Mouse (Mus musculus) neural tube, embryonic 13.5 days (tissue): Measurements from ENCODE around the gene Pole. TPM values are rescaled to one million over a fixed set of nuclear protein-coding genes. Genes with fewer than 3 reads are reported as not detected.

Source experiments
- ATAC-seq: fragments of 200-750 bp; cut with Nextera tagmentation; 2 replicates; pipeline ENCODE4 v1.8.0; 2017; ENCODE audit warnings: low read depth, mild to moderate bottlenecking, moderate TSS enrichment, moderate library complexity
- H3K27ac ChIP-seq: fragments of 300-500 bp; sonication (generic); replicated peaks from 2 replicates; pipeline ENCODE4 v1.5.1; 2015; ENCODE audit warnings: moderate library complexity, mild to moderate bottlenecking, inconsistent platforms
- H3K27me3 ChIP-seq: fragments of 300-500 bp; sonication (generic); 2 replicates; pipeline ENCODE4 v1.6.1; 2015; ENCODE audit warnings: mild to moderate bottlenecking, inconsistent platforms
- H3K36me3 ChIP-seq: fragments of 300-500 bp; sonication (generic); 2 replicates; pipeline ENCODE4 v1.6.1; 2015; ENCODE audit warnings: mild to moderate bottlenecking, inconsistent platforms
- H3K4me1 ChIP-seq: fragments of 300-500 bp; sonication (generic); replicated peaks from 2 replicates; pipeline ENCODE4 v1.6.1; 2015; ENCODE audit warnings: inconsistent platforms
- H3K4me2 ChIP-seq: fragments of 300-500 bp; sonication (generic); 2 replicates; pipeline ENCODE4 v1.6.1; 2015; ENCODE audit warnings: inconsistent platforms, mild to moderate bottlenecking, moderate library complexity
- H3K4me3 ChIP-seq: fragments of 300-500 bp; sonication (generic); 2 replicates; pipeline ENCODE4 v1.5.1; 2015; ENCODE audit warnings: mild to moderate bottlenecking, inconsistent platforms
- H3K9ac ChIP-seq: fragments of 300-500 bp; sonication (generic); 2 replicates; pipeline ENCODE4 v1.6.1; 2015; ENCODE audit warnings: moderate library complexity, mild to moderate bottlenecking, inconsistent platforms
- H3K9me3 ChIP-seq: fragments of 300-500 bp; sonication (generic); 2 replicates; pipeline ENCODE4 v1.6.1; 2016; ENCODE audit warnings: inconsistent platforms
- WGBS: fragments of 180-500 bp; shearing (Covaris S2); methylation state at CpG from one replicate; pipeline ENCODE4 v1.1.7; 2015; 5-methylcytosine and 5-hydroxymethylcytosine counted together
- polyA plus RNA-seq: library from polyadenylated mRNA; unstranded; fragments of >200 nt; fragmentation: Nextera tagmentation; extraction: Ambion mirVana; gene quantifications from 2 replicates; pipeline ENCODE4 v1.2.1, GENCODE M21; 2015

Gene Pole
- polyA plus RNA-seq, 1 experiment from 2014 or later = 6.1 TPM

DNA sequence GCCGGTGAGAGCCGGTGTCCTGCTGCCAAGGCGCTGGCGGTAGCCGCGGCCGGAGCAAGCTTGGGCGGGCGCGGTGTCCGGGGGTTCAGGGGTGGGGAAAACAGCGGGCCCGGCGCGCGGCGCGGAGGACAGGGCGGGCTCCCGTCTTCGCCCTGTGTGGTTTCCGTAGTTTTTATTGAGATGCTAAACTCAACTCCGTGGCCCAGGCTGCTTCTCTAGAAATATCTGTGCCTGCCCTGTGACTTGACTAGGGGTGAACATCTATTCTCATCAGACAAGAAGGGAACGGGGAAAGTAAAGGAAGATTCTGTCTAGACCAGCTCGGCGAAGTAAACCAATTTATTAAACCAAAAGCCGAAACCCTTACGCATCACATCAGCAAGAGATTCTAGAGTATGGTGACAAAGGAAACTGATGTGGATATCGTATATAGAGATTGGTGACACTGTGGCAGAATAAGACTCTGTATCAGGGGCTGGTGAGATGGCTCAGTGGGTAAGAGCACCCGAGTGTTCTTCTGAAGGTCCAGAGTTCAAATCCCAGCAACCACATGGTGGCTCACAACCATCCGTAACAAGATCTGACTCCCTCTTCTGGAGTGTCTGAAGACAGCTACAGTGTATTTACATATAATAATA is 459 bp downstream of the Pole start:
- H3K36me3 ChIP-seq = peaks cover 14% of the 10 kb centered on the region; the same call in 1 of the 2 replicates
- peak overlapping the region; percentile 76 for H3K4me3 ChIP-seq
- H3K4me1 ChIP-seq = peaks cover 17% of the 10 kb centered on the region
- H3K9me3 ChIP-seq = no peaks in the 10 kb centered on the region
- H3K4me2 ChIP-seq = peak overlapping the region; percentile 94
- peak; percentile 79; the same call in 1 of the 2 replicates for ATAC-seq
- peak overlapping the region; percentile 82 for H3K9ac ChIP-seq
- 2% methylated on average over 31 of the region's 31 CpGs for WGBS
- no peak overlapping the region for H3K27ac ChIP-seq
- H3K27me3 ChIP-seq = peaks cover 20% of the 10 kb centered on the region

DNA sequence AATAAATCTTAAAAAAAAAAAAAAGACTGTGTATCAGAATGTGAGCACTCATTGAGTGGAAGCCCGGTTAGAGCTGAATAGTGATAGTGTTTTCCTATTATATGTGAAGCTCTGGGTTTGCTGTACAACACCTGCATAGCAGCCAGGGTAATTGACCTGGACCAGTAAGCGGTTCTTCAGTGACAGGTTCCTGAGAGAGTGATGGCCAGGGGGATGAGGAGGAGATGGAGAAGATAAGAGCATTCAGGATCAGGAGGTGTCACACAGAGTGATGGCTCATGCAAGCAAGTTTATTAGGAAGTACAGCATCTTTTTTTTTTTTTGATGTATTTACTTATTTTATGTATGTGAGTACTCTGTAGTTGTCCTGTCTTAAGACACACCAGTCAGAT is 974 bp downstream of the Pole start:
- Histone ChIP-seq H3K9ac (peak overlapping the region; percentile 82; the same call in 1 of the 2 replicates), H3K4me3 (peak overlapping the region; percentile 76), H3K9me3 (no peaks in the 10 kb centered on the region), H3K4me1 (peaks cover 17% of the 10 kb centered on the region), H3K36me3 (peaks cover 18% of the 10 kb centered on the region; the same call in 1 of the 2 replicates), H3K27ac (no peak overlapping the region), H3K27me3 (peaks cover 20% of the 10 kb centered on the region), H3K4me2 (peak overlapping the region; percentile 94)
- 73% methylated on average over 2 of the region's 2 CpGs for WGBS
- no peak for ATAC-seq

DNA sequence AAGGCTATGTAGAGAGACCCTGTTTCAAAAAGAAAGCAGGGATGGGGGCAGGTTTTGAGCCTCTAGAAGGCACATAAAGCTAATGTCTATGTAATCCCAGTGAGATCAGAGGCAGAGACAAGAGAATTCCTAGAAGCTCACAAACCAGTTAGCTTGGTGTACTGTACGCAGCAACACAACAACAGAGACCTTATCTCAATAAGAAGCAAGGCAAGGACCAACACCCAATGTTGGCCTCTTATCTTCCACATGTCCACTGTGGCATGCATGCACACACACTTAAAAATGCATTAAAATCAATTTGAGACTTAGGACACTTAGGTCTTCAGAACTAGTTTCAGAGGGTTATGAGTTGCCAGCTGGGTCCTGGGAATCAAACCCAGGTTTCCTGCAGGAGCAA is 5.5 kb downstream of the Pole start:
- WGBS = 97% methylated on average over 1 of the region's 1 CpGs
- ATAC-seq = no peak
- Histone ChIP-seq H3K36me3 (peaks cover 36% of the 10 kb centered on the region), H3K4me1 (peaks cover 8% of the 10 kb centered on the region; the same call in 1 of the 2 replicates), H3K9ac (no peak overlapping the region), H3K4me2 (no peak overlapping the region), H3K4me3 (no peak overlapping the region), H3K9me3 (no peaks in the 10 kb centered on the region), H3K27me3 (no peaks in the 10 kb centered on the region), H3K27ac (no peak overlapping the region)

DNA sequence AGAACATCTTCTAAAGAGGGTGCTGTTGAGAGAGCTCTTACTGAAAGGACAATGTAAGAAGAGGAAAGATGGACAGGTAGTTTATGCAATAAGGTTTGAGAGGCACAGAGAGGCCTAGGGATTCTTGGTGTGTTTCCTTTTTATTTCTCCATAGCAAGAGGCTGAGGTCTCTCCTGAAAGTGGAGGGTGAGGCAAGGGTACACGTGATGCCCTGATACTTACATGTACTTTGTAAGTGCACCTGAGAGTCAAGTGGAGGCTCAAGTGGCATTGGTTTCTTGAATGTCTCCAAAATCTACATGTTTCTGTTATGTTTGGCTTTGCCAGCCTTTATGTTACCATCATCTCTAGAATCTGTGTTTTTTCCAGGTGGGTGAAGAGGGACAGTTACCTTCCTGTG is 10.5 kb downstream of the Pole start:
- Histone ChIP-seq H3K27ac (no peak overlapping the region), H3K27me3 (no peaks in the 10 kb centered on the region), H3K9ac (no peak overlapping the region), H3K4me3 (no peak overlapping the region), H3K9me3 (no peaks in the 10 kb centered on the region), H3K4me2 (no peak overlapping the region), H3K4me1 (no peaks in the 10 kb centered on the region), H3K36me3 (peaks cover 58% of the 10 kb centered on the region)
- no peak for ATAC-seq
- 91% methylated on average over 1 of the region's 1 CpGs for WGBS

DNA sequence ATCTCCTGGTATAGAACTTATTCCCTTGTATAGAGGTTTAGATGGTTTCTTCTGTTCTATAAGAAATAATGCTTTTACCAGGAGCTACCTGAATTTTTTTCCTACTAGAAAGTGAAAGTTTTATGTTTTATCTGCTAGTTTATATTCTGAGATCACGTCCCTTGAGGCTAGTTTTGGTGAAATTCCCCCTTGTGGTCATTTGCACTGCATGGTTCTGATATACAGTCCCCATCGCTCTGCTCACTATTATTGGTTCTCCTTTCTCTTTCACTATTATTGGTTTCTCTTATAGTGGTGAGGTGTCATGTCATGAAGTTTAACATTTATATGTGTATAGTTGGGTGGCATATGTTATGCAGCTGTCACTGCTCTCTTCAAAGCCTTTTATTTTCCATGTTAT is 14.5 kb downstream of the Pole start:
- no peak overlapping the region for H3K4me2 ChIP-seq
- H3K27ac ChIP-seq = no peak overlapping the region
- 96% methylated on average over 2 of the region's 2 CpGs for WGBS
- ATAC-seq = no peak
- no peaks in the 10 kb centered on the region for H3K9me3 ChIP-seq
- H3K4me1 ChIP-seq = no peaks in the 10 kb centered on the region
- no peak overlapping the region for H3K9ac ChIP-seq
- H3K4me3 ChIP-seq = no peak overlapping the region
- peaks cover 52% of the 10 kb centered on the region for H3K36me3 ChIP-seq
- H3K27me3 ChIP-seq = no peaks in the 10 kb centered on the region

DNA sequence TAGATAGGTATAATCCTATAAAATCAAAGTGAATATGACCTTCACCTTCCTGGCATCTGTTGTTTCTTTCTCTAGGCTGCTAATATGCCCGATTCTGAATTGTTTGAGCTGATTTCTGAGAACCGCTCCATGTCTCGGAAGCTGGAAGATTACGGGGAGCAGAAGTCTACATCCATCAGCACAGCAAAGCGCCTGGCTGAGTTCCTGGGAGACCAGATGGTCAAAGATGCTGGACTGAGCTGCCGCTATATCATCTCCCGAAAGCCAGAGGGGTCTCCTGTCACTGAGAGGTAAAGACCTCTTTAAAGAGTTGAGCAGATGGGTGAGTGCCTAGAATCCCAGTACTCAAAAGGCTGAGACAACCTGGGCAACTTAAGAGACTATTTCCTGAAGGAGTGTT is 22.8 kb downstream of the Pole start:
- H3K4me2 ChIP-seq = no peak overlapping the region
- H3K9ac ChIP-seq = no peak overlapping the region
- no peaks in the 10 kb centered on the region for H3K4me1 ChIP-seq
- no peak overlapping the region for H3K4me3 ChIP-seq
- peaks cover 46% of the 10 kb centered on the region for H3K36me3 ChIP-seq
- H3K27me3 ChIP-seq = no peaks in the 10 kb centered on the region
- no peak for ATAC-seq
- WGBS = 91% methylated on average over 7 of the region's 7 CpGs
- no peaks in the 10 kb centered on the region for H3K9me3 ChIP-seq
- no peak overlapping the region for H3K27ac ChIP-seq

DNA sequence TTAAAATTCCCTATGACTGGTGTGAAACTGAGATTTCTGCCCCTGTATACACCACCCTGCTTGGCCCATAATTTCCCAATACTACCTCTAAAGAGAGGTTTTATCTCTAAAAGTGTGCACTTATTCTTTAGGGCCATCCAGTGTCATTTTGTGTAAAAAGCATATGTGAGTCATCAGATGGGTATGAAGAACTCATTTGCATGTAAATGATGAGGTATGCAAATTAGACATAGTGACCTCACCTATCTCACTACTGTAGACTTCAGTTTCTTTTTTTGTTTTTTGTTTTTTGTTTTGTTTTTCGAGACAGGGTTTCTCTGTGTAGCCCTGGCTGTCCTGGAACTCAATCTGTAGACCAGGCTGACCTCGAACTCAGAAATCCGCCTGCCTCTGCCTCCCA is 27.0 kb downstream of the Pole start:
- WGBS = 96% methylated on average over 3 of the region's 3 CpGs
- no peaks in the 10 kb centered on the region for H3K4me1 ChIP-seq

DNA sequence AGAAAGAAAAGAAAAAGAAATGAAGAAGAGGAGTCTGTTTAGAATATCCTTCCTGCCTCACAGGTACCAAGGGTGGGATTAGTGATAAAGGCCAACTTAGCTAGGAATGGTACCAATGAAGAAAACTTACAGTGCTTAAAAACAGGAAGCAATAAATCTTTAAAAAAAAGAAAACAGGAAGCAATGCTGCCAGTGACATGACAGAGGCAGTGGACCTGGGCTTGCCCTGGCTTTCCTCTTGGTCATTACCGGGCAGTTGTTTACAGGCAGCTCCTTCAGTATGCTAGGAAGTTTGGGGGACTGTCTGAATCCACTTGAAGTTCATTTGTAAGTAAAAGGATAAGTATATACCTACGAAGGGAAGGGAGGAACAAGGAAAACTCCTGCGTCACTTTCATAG is 44.4 kb downstream of the Pole start:
- no peak overlapping the region for H3K4me2 ChIP-seq
- H3K9ac ChIP-seq = no peak overlapping the region
- H3K4me1 ChIP-seq = no peaks in the 10 kb centered on the region
- WGBS = 86% methylated on average over 3 of the region's 3 CpGs
- H3K27me3 ChIP-seq = no peaks in the 10 kb centered on the region
- peaks cover 46% of the 10 kb centered on the region for H3K36me3 ChIP-seq
- no peak overlapping the region for H3K27ac ChIP-seq
- H3K9me3 ChIP-seq = no peaks in the 10 kb centered on the region
- no peak overlapping the region for H3K4me3 ChIP-seq
- no peak for ATAC-seq

More for the DNA sequence above, 27.0 kb downstream of the Pole start:
- H3K27me3 ChIP-seq = no peaks in the 10 kb centered on the region
- H3K9ac ChIP-seq = no peak overlapping the region
- H3K36me3 ChIP-seq = peaks cover 36% of the 10 kb centered on the region
- H3K9me3 ChIP-seq = no peaks in the 10 kb centered on the region
- no peak overlapping the region for H3K4me2 ChIP-seq
- no peak overlapping the region for H3K27ac ChIP-seq
- no peak overlapping the region for H3K4me3 ChIP-seq
- no peak for ATAC-seq

DNA sequence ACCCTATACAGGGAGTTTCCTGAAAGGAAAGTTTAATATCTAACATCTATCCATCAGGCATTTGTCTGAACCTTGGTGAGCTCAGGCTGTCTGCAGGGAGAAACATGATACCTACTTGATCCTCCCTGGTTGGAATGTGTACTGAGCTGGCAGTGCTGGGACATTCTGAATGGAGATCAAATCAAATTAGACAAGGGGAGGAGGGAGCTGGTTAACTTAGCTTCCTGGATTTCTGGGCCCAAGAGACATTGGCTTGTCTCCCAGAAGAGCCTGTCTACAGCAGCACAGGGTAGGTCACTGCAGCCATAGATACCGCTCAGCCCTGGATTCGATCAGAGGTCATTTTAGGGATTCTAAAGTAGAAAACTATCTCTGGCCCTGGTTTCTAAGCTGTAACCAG is 52.7 kb downstream of the Pole start:
- Histone ChIP-seq H3K9me3 (no peaks in the 10 kb centered on the region), H3K4me3 (no peak overlapping the region), H3K4me2 (no peak overlapping the region), H3K4me1 (peaks cover 15% of the 10 kb centered on the region), H3K36me3 (peaks cover 30% of the 10 kb centered on the region), H3K27ac (no peak overlapping the region), H3K27me3 (peaks cover 30% of the 10 kb centered on the region), H3K9ac (no peak overlapping the region)
- 95% methylated on average over 2 of the region's 2 CpGs for WGBS
- no peak for ATAC-seq

DNA sequence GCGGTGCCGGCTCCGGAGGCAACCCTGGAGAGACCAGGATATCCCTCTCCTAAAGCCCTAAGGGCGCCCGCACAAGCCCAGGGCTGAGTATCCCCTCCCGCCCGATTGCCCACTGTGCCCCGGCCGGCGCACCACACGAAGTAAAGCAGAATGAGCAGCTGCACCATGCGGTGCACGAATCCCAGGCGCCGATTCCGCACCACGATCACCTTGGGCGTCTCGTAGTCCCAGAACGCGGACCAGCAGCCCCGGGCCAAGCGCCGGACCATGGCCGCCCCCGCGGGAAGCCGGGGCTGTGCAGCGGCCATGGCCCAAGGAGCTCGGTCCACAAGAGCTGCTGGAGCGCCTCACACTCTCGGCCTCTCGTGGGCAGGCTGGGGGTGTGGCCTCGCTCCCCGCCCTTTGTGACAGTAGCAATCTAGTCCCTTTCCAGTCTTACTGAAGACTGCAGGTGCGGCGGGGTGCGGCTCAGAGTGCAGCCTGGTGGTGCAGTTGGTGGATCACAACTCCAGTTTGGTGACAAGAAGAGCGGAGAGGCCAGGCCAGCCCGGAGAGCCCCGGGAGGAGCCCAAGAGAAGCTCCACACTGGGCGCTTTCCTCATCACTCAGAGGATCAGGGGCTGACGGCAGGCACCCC is 56.7 kb downstream of the Pole start, which contains the start of gene P2rx2:
P2rx2 (minus strand) TSS at position 565 of the 637 bp plus-strand sequence.
- peak; percentile 77 for ATAC-seq
- Histone ChIP-seq H3K27ac (no peak within 1 kb of the TSS), H3K4me3 (peak within 1 kb of the TSS; percentile 54), H3K4me2 (peak within 1 kb of the TSS; percentile 97), H3K9me3 (no peaks in the 10 kb centered on the region), H3K36me3 (no peaks in the 10 kb centered on the region), H3K4me1 (peaks cover 15% of the 10 kb centered on the region), H3K9ac (peak within 1 kb of the TSS; percentile 77), H3K27me3 (peaks cover 40% of the 10 kb centered on the region)
- under 1% methylated on average over 43 of the region's 43 CpGs for WGBS

DNA sequence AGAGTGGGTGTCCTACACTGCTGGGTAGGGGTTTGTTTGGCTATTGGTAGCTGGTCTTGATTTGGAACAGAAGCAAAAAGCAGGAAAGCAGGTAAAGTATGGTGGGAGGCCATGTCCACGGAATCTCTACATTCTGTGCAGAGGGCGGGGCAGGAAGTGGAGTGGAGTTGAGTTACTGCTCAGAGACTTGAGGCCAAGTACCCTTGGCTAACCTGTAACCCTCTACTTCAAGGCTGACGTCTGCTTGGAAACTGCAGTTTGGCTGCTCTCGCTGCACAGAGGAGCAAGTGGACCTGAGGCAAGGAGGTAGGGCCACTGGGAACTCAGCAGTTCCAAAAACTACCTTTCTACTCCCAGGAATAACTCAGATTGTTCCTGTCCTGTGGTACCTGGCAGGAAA is 58.4 kb downstream of the Pole start, which contains the start of gene Lrcol1:
Lrcol1 (plus strand) TSS at position 207 of the 400 bp plus-strand sequence.
- no peaks in the 10 kb centered on the region for H3K9me3 ChIP-seq
- no peak within 1 kb of the TSS for H3K27ac ChIP-seq
- peaks cover 40% of the 10 kb centered on the region for H3K27me3 ChIP-seq
- H3K4me2 ChIP-seq = no peak within 1 kb of the TSS
- H3K4me3 ChIP-seq = no peak within 1 kb of the TSS
- peaks cover 15% of the 10 kb centered on the region for H3K4me1 ChIP-seq
- H3K36me3 ChIP-seq = no peaks in the 10 kb centered on the region
- ATAC-seq = no peak
- 0 out of 2 replicates have a peak within 1 kb of the TSS, but pooled peaks have one; percentile 22 for H3K9ac ChIP-seq
- 83% methylated on average over 4 of the region's 4 CpGs for WGBS

DNA sequence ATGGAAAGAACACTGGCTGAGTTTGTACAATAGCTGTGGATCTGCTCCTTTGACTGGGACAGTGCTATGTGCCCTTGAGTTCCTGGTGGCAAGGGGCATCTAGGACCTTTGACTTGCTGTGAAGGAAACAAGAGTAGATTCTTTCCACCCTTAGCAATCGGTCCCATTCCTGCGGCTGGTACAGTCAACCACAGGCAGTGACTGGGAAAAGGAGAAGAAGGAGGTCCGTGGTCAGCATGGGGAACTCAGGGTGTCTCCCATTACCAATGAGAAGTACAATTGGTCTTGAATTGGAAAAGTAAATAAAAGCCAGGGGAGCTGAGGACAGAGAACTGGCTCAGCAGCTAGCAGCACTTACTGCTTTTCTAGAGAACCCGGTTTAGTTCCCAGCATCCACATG is 59.4 kb downstream of the Pole start:
- H3K9ac ChIP-seq = no peak overlapping the region
- 79% methylated on average over 4 of the region's 4 CpGs for WGBS
- ATAC-seq = no peak
- peaks cover 15% of the 10 kb centered on the region for H3K4me1 ChIP-seq
- no peaks in the 10 kb centered on the region for H3K36me3 ChIP-seq
- H3K27ac ChIP-seq = no peak overlapping the region
- no peak overlapping the region for H3K4me3 ChIP-seq
- no peaks in the 10 kb centered on the region for H3K9me3 ChIP-seq
- H3K4me2 ChIP-seq = no peak overlapping the region
- peaks cover 40% of the 10 kb centered on the region for H3K27me3 ChIP-seq
